Mouse (Mus musculus) kidney, embryonic 14.5 days (tissue): ENCODE results near the gene Rtp4. TPM values are rescaled to one million over a fixed set of nuclear protein-coding genes. Genes with fewer than 3 reads are reported as not detected.

Experiments used
- ATAC-seq: fragments of 200-750 bp; cut with Nextera tagmentation; 2 replicates; pipeline ENCODE4 v1.8.0; 2017; ENCODE audit warnings: moderate number of reproducible peaks, mild to moderate bottlenecking, moderate TSS enrichment, moderate library complexity; ENCODE audit not compliant: low FRiP score, low TSS enrichment
- H3K27ac ChIP-seq: fragments of 300-500 bp; sonication (generic); 2 replicates; pipeline ENCODE4 v1.5.1; 2014; ENCODE audit warnings: low read depth, mild to moderate bottlenecking, low read length, moderate library complexity, mixed read lengths
- H3K27me3 ChIP-seq: fragments of 300-500 bp; sonication (generic); 2 replicates; pipeline ENCODE4 v1.6.1; 2014; ENCODE audit warnings: mild to moderate bottlenecking, low read length; ENCODE audit not compliant: control insufficient read depth, insufficient read depth
- H3K36me3 ChIP-seq: fragments of 300-500 bp; sonication (generic); 2 replicates; pipeline ENCODE4 v1.6.1; 2014; ENCODE audit warnings: low read length, mixed read lengths; ENCODE audit not compliant: control insufficient read depth, insufficient read depth
- H3K4me1 ChIP-seq: fragments of 300-500 bp; sonication (generic); 2 replicates; pipeline ENCODE4 v1.6.1; 2014; ENCODE audit warnings: low read length, mixed read lengths; ENCODE audit not compliant: control insufficient read depth, insufficient read depth
- H3K4me2 ChIP-seq: fragments of 300-500 bp; sonication (generic); replicated peaks from 2 replicates; pipeline ENCODE4 v1.6.1; 2014; ENCODE audit warnings: low read depth, mild to moderate bottlenecking, low read length
- H3K4me3 ChIP-seq: fragments of 300-500 bp; sonication (generic); 2 replicates; pipeline ENCODE4 v1.5.1; 2014; ENCODE audit warnings: mild to moderate bottlenecking, low read length
- H3K9ac ChIP-seq: fragments of 300-500 bp; sonication (generic); 2 replicates; pipeline ENCODE4 v1.6.1; 2014; ENCODE audit warnings: low read depth, mild to moderate bottlenecking, low read length, moderate library complexity
- H3K9me3 ChIP-seq: fragments of 300-500 bp; sonication (generic); 2 replicates; pipeline ENCODE4 v1.6.1; 2016; ENCODE audit warnings: low read length; ENCODE audit not compliant: control insufficient read depth
- WGBS: fragments of 180-500 bp; shearing (Covaris S2); extraction: QIAGEN DNeasy Blood & Tissue Kit; methylation state at CpG from one replicate; pipeline ENCODE4 v1.1.7; 2014; 5-methylcytosine and 5-hydroxymethylcytosine counted together
- polyA plus RNA-seq: library from polyadenylated mRNA; unstranded; fragments of >200 nt; fragmentation: Nextera tagmentation; extraction: Ambion mirVana; gene quantifications from 2 replicates; pipeline ENCODE4 v1.2.1, GENCODE M21; 2014

The Rtp4 gene
- polyA plus RNA-seq, 1 experiment from 2014 or later = 8.5 TPM

DNA sequence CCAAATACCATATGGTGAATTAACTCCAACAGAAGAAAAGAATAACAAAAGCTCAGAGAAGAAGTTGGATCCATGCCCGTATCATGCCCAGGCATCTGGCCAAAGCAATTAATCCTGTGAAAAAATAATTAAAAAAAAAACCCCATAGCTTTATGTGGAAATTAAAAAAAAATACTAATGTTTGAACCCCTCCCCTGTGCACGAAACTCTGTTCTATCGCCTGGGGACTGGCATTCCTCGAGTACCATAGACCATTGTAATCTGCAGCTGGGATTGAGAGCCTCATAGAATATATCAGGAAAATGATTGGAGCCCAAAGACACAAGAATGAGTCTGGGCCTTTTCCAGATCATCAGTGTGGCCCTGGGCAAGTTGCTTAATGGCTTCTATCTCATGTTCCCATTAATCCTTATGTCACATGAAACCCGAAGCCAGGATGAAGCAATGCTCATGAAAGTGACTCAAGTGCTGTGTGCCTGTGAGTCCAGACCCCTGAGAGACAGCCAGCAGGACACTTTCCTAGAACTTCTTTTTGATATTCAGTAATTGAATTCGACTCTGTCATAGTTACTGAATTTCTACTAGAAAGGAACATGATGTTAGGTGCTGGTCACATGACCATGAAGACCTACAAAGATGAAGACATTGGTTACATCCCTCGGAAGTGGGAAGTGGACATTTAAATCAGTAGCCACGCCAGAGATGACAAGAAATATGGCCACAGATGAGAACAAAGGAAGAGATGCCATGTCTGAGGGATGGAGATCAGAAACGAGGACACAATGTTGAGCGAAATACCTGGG is 1.3 kb upstream of the Rtp4 start:
- H3K36me3 ChIP-seq = no peaks in the 10 kb centered on the region
- no peak for ATAC-seq
- H3K4me2 ChIP-seq = peak overlapping the region; percentile 41
- 57% methylated on average over 10 of the region's 10 CpGs for WGBS
- H3K27me3 ChIP-seq = no peaks in the 10 kb centered on the region
- H3K4me1 ChIP-seq = peaks cover 25% of the 10 kb centered on the region; the same call in 1 of the 2 replicates
- H3K9me3 ChIP-seq = no peaks in the 10 kb centered on the region
- H3K4me3 ChIP-seq = peak overlapping the region; percentile 29; the same call in 1 of the 2 replicates
- peak overlapping the region; percentile 78; the same call in 1 of the 2 replicates for H3K27ac ChIP-seq
- H3K9ac ChIP-seq = no peak overlapping the region

- WGBS = 9% methylated on average over 1 of the region's 1 CpGs
- no peak for ATAC-seq
Observed at GRCm38 (mm10) chr16:23519771-23520170, 320 bp upstream of the Rtp4 start.

DNA sequence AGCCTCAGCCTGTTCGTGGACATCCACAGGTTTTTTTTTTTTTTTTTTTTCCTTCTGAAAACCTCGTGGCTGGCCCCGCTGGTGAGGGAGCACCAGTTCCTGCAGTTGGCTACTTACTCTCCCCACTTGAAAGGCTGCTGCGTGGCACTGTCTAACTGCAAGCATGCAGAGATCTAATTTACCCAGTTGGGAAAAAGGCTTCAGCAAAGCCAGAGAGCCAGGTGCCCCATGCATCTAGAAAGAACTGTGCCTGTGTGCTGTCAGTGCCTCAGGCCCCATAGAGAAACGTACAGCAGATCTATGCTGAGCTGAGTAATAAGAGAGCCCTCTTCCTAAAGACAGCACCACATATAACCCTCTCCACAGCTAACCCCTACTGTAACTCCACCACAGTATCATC is 1.0 kb downstream of the Rtp4 start:
- peak overlapping the region; percentile 41 for H3K4me2 ChIP-seq

More at GRCm38 (mm10) chr16:23519771-23520170, 320 bp upstream of the Rtp4 start:
- H3K9me3 ChIP-seq = no peaks in the 10 kb centered on the region
- peak overlapping the region; percentile 45; the same call in 1 of the 2 replicates for H3K9ac ChIP-seq
- peak overlapping the region; percentile 41 for H3K4me2 ChIP-seq
- H3K27me3 ChIP-seq = no peaks in the 10 kb centered on the region
- peak overlapping the region; percentile 78 for H3K27ac ChIP-seq
- H3K4me3 ChIP-seq = peak overlapping the region; percentile 29; the same call in 1 of the 2 replicates
- H3K4me1 ChIP-seq = peaks cover 25% of the 10 kb centered on the region; the same call in 1 of the 2 replicates
- no peaks in the 10 kb centered on the region for H3K36me3 ChIP-seq

DNA sequence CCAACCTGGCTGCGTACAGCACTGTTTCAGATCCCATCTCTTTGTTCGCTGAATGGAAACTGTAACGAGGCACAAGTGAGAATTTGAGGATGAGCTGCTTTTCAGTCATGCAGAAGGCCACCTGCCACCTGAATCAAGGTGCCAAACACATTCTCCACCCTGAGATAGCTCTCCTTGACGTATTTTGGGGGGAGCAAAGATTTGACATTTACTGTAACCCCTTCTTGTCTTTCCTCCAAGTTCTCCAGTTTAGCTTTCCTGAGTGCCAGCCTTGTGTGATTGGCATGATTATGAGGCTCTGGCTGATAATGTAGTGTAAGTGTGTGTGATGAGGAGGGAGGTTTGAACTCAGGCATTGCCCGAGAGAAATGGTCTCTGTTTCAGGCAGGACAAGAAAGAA is 2.0 kb downstream of the Rtp4 start:
- 80% methylated on average over 5 of the region's 5 CpGs for WGBS
- no peaks in the 10 kb centered on the region for H3K27me3 ChIP-seq

More for the DNA sequence above, 1.0 kb downstream of the Rtp4 start:
- Histone ChIP-seq H3K4me1 (peaks cover 25% of the 10 kb centered on the region; the same call in 1 of the 2 replicates), H3K27me3 (no peaks in the 10 kb centered on the region), H3K27ac (peak overlapping the region; percentile 78; the same call in 1 of the 2 replicates), H3K4me3 (no peak overlapping the region), H3K9me3 (peaks cover 4% of the 10 kb centered on the region; the same call in 1 of the 2 replicates), H3K36me3 (no peaks in the 10 kb centered on the region), H3K9ac (no peak overlapping the region)
- ATAC-seq = no peak
- 13% methylated on average over 5 of the region's 5 CpGs for WGBS

GRCm38 (mm10) chr16:23529186-23529585 is 9.1 kb downstream of the Rtp4 start:
- whole genome bisulfite sequencing = 70% methylated on average over 4 of the region's 4 CpGs

More for the DNA sequence above, 2.0 kb downstream of the Rtp4 start:
- Histone ChIP-seq H3K9me3 (peaks cover 4% of the 10 kb centered on the region; the same call in 1 of the 2 replicates), H3K4me3 (no peak overlapping the region), H3K36me3 (no peaks in the 10 kb centered on the region), H3K9ac (no peak overlapping the region), H3K4me2 (no peak overlapping the region), H3K27ac (no peak overlapping the region), H3K4me1 (peaks cover 25% of the 10 kb centered on the region; the same call in 1 of the 2 replicates)
- no peak for ATAC-seq

DNA sequence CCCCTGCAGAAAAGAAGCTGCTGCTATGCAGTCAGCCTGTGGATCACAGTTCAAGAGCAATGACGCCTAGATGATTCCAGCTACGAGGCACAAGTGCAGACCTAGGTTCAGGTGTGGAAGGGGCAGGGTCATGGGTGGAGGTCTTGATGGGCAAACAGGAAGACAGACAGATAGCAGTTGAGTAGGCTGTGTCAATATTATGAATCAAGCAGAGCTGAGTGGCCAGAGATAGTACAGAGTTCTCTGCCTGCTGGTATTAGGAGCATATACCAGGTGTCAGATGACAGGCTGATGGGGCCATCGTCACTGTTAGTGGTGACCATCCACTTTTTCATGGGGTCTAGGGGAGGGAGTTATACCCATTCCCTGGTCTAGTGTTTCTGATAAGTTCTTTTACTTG is 13.6 kb downstream of the Rtp4 start:
- Histone ChIP-seq H3K4me3 (no peak overlapping the region), H3K27ac (no peak overlapping the region), H3K9me3 (no peaks in the 10 kb centered on the region), H3K36me3 (no peaks in the 10 kb centered on the region), H3K4me2 (no peak overlapping the region), H3K9ac (no peak overlapping the region), H3K4me1 (no peaks in the 10 kb centered on the region), H3K27me3 (no peaks in the 10 kb centered on the region)
- ATAC-seq = no peak
- 76% methylated on average over 3 of the region's 3 CpGs for WGBS

More at GRCm38 (mm10) chr16:23529186-23529585, 9.1 kb downstream of the Rtp4 start:
- H3K9ac ChIP-seq = no peak overlapping the region
- H3K36me3 ChIP-seq = no peaks in the 10 kb centered on the region
- no peak overlapping the region for H3K4me2 ChIP-seq
- H3K4me1 ChIP-seq = no peaks in the 10 kb centered on the region
- H3K4me3 ChIP-seq = no peak overlapping the region
- no peak for ATAC-seq
- H3K27me3 ChIP-seq = no peaks in the 10 kb centered on the region
- H3K27ac ChIP-seq = no peak overlapping the region
- H3K9me3 ChIP-seq = peaks cover 4% of the 10 kb centered on the region; the same call in 1 of the 2 replicates

DNA sequence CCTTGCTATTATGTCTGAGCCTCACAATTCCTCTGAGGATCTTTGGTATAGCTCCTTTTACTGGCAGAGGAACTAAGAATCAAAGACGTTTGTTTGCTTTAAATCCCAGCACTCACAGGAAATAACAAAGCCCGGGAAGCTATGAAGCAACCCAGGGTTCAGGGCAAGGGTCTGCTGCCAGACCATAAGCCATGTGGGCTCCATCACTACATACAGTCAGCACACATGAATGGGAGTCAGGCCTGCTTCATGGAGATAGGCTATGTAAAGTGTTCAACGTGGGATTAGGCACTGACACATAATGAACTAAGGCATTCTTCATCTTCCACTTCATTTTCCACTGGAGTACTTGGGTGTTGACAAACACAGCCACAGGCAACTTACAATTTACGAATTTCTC is 21.0 kb downstream of the Rtp4 start:
- no peak for ATAC-seq
- WGBS = 57% methylated on average over 4 of the region's 4 CpGs

GRCm38 (mm10) chr16:23542866-23543265 is 22.8 kb downstream of the Rtp4 start:
- Histone ChIP-seq H3K4me3 (no peak overlapping the region), H3K36me3 (no peaks in the 10 kb centered on the region), H3K9ac (no peak overlapping the region), H3K4me1 (no peaks in the 10 kb centered on the region), H3K27ac (no peak overlapping the region), H3K4me2 (no peak overlapping the region), H3K9me3 (no peaks in the 10 kb centered on the region), H3K27me3 (no peaks in the 10 kb centered on the region)
- WGBS = 79% methylated on average over 4 of the region's 4 CpGs
- no peak for ATAC-seq

More for the DNA sequence above, 21.0 kb downstream of the Rtp4 start:
- Histone ChIP-seq H3K4me3 (no peak overlapping the region), H3K9ac (no peak overlapping the region), H3K4me2 (no peak overlapping the region), H3K9me3 (no peaks in the 10 kb centered on the region), H3K4me1 (no peaks in the 10 kb centered on the region), H3K27me3 (no peaks in the 10 kb centered on the region), H3K27ac (no peak overlapping the region), H3K36me3 (no peaks in the 10 kb centered on the region)

GRCm38 (mm10) chr16:23544361-23544760 is 24.3 kb downstream of the Rtp4 start:
- no peaks in the 10 kb centered on the region for H3K36me3 ChIP-seq
- H3K4me1 ChIP-seq = no peaks in the 10 kb centered on the region
- no peaks in the 10 kb centered on the region for H3K9me3 ChIP-seq
- no peak overlapping the region for H3K4me2 ChIP-seq
- no peak overlapping the region for H3K9ac ChIP-seq
- no peak for ATAC-seq
- no peak overlapping the region for H3K4me3 ChIP-seq
- 25% methylated on average over 7 of the region's 7 CpGs for WGBS
- no peak overlapping the region; the same call in 1 of the 2 replicates for H3K27ac ChIP-seq
- no peaks in the 10 kb centered on the region for H3K27me3 ChIP-seq
